Mouse (Mus musculus) lung, postnatal 0 days (tissue): ENCODE measurements at regions not wholly inside any gene's neighbourhood (a gene's known extent, or its start where the extent isn't known, plus 50 kb on each side); places are given as distances from the start of the nearest gene placed in this dataset.

Experiments used
- ATAC-seq: fragments of 200-750 bp; cut with Nextera tagmentation; 2 replicates; pipeline ENCODE4 v1.8.0; 2017; ENCODE audit warnings: moderate library complexity
- DNase-seq: peaks from one replicate; pipeline ENCODE4 v3.0.0-alpha.2; 2016; ENCODE audit warnings: low spot score
- H3K27ac ChIP-seq: fragments of 300-500 bp; sonication (generic); 2 replicates; pipeline ENCODE4 v1.5.1; 2014; ENCODE audit warnings: antibody characterized with exemption, mild to moderate bottlenecking, low read length, mixed read lengths
- H3K27me3 ChIP-seq: fragments of 300-500 bp; sonication (generic); replicated peaks from 2 replicates; pipeline ENCODE4 v1.6.1; 2014; ENCODE audit warnings: low read length, mixed read lengths; ENCODE audit not compliant: insufficient read depth
- H3K36me3 ChIP-seq: fragments of 300-500 bp; sonication (generic); 2 replicates; pipeline ENCODE4 v1.6.1; 2014; ENCODE audit warnings: low read length, mixed read lengths; ENCODE audit not compliant: insufficient read depth
- H3K4me1 ChIP-seq: fragments of 300-500 bp; sonication (generic); 2 replicates; pipeline ENCODE4 v1.6.1; 2014; ENCODE audit warnings: antibody characterized with exemption, low read depth, low read length, mixed read lengths; ENCODE audit not compliant: insufficient read depth
- H3K4me2 ChIP-seq: fragments of 300-500 bp; sonication (generic); replicated peaks from 2 replicates; pipeline ENCODE4 v1.6.1; 2014; ENCODE audit warnings: low read depth, mild to moderate bottlenecking, low read length, moderate library complexity, mixed read lengths
- H3K4me3 ChIP-seq: fragments of 300-500 bp; sonication (generic); 2 replicates; pipeline ENCODE4 v1.5.1; 2014; ENCODE audit warnings: low read depth, low read length
- H3K9ac ChIP-seq: fragments of 300-500 bp; sonication (generic); replicated peaks from 2 replicates; pipeline ENCODE4 v1.6.1; 2014; ENCODE audit warnings: low read depth, mild to moderate bottlenecking
- H3K9me3 ChIP-seq: fragments of 300-500 bp; sonication (generic); 2 replicates; pipeline ENCODE4 v1.6.1; 2016; ENCODE audit warnings: low read length, mixed read lengths
- CTCF ChIP-seq: IDR thresholded peaks from 2 replicates; pipeline ENCODE4 v1.5.1; 2016; ENCODE audit warnings: antibody characterized with exemption, mild to moderate bottlenecking
- EP300 ChIP-seq: IDR thresholded peaks from 2 replicates; pipeline ENCODE4 v1.6.1; 2016; ENCODE audit warnings: antibody characterized with exemption, mild to moderate bottlenecking, control low read depth
- WGBS: fragments of 180-500 bp; shearing (Covaris S2); extraction: QIAGEN DNeasy Blood & Tissue Kit; methylation state at CpG from one replicate; pipeline ENCODE4 v1.1.7; 2014; 5-methylcytosine and 5-hydroxymethylcytosine counted together

DNA sequence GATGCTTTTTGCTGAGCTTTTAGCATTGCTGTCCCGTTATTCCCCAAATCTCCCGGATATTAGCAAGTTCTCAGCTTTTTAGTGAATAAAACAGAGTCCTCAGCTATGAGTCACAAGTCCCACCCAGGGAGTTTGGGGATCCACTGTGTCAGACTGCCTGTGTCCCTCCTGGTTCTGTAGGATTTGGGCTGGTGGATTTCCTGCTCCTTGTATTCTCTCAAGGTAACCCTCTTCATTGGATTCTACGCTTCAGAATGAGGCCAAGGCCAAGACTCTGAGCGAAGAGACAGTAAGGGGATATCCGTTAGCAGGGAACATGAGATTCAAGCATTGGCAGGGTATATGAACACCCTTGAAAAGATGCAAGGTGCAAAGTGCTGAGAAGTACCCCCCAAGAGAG, 90.9 kb upstream of the Myocd start:
- Histone ChIP-seq H3K36me3 (no peaks in the 10 kb centered on the region), H3K9ac (no peak overlapping the region), H3K4me1 (no peaks in the 10 kb centered on the region), H3K4me2 (no peak overlapping the region), H3K27me3 (no peaks in the 10 kb centered on the region), H3K4me3 (no peak overlapping the region), H3K27ac (no peak overlapping the region), H3K9me3 (no peaks in the 10 kb centered on the region)
- no peak for ATAC-seq
- TF ChIP-seq CTCF (no peak), EP300 (no peak)
- DNase-seq = no peak
- 82% methylated on average over 5 of the region's 5 CpGs for WGBS

DNA sequence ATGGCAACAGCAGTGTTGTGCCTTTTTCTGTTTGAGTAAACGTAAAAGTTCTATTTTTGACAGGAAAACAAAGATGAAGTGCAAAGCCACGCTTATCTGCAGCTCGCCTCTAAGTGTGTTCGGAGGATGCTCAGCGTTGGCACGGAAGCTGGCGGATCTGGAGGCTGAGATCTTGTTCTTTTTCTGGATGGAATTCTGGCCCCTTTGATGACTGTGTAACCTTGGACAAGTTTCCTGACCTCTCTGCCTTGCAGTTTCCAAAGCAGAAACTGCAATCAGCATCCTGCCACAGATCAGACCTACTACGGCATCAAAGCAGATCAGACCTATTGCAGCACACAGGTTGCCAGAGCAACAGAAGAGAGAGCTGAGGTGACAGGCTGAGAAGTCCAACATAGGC, 89.1 kb upstream of the Myocd start:
- H3K4me1 ChIP-seq = no peaks in the 10 kb centered on the region
- H3K4me2 ChIP-seq = no peak overlapping the region
- H3K9me3 ChIP-seq = no peaks in the 10 kb centered on the region
- H3K27me3 ChIP-seq = no peaks in the 10 kb centered on the region
- H3K9ac ChIP-seq = no peak overlapping the region
- ATAC-seq (no peak), DNase-seq (no peak)
- no peak overlapping the region for H3K4me3 ChIP-seq
- no peaks in the 10 kb centered on the region for H3K36me3 ChIP-seq
- TF ChIP-seq EP300 (no peak), CTCF (no peak)
- 59% methylated on average over 8 of the region's 8 CpGs for WGBS
- H3K27ac ChIP-seq = no peak overlapping the region

DNA sequence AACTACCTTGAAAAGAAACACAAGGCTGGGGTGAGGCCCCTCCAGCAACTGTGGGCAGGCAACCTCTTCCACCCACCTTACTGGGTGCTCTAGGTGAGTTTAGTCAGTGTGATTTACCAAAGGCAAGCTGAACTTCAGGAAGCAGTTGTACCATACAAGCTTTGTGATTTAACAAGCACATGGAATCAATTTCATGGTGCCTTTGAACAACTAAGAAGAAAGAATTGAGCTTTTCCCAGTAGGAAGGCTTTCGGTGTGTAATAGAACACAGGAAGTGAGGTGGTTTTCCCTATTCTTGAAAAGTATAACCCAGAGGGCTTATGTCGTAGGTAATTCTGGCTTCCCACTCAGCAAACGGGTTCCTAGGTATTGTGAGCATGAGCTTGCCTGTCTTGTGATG, 82.7 kb upstream of the Myocd start:
- Histone ChIP-seq H3K4me3 (no peak overlapping the region), H3K27ac (no peak overlapping the region), H3K9me3 (no peaks in the 10 kb centered on the region), H3K36me3 (no peaks in the 10 kb centered on the region), H3K27me3 (no peaks in the 10 kb centered on the region), H3K9ac (no peak overlapping the region), H3K4me2 (no peak overlapping the region), H3K4me1 (no peaks in the 10 kb centered on the region)
- no peak for DNase-seq
- 73% methylated on average over 3 of the region's 3 CpGs for WGBS
- TF ChIP-seq CTCF (no peak), EP300 (no peak)
- ATAC-seq = no peak

DNA sequence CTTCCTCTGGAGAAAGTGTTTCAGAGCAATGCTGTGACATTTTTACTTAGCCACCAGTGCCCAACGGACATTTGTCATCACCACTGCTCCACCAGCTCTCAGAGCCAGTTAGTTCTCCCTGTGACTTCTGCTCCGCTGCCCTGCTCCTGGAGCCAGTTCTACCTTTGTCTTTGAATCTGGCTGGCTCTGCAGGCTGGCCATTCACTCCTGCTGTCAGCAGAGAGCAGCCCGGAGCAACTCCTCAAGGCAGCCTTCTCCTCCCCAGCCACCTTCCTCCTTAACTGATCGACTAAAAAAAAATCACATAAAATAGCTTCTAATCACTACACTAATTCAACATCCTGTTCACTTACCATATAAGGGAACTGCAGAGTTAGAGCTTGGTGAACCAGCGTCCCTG, 79.2 kb upstream of the Myocd start:
- no peak overlapping the region for H3K4me3 ChIP-seq
- WGBS = 42% methylated on average over 5 of the region's 5 CpGs
- ATAC-seq = no peak

DNA sequence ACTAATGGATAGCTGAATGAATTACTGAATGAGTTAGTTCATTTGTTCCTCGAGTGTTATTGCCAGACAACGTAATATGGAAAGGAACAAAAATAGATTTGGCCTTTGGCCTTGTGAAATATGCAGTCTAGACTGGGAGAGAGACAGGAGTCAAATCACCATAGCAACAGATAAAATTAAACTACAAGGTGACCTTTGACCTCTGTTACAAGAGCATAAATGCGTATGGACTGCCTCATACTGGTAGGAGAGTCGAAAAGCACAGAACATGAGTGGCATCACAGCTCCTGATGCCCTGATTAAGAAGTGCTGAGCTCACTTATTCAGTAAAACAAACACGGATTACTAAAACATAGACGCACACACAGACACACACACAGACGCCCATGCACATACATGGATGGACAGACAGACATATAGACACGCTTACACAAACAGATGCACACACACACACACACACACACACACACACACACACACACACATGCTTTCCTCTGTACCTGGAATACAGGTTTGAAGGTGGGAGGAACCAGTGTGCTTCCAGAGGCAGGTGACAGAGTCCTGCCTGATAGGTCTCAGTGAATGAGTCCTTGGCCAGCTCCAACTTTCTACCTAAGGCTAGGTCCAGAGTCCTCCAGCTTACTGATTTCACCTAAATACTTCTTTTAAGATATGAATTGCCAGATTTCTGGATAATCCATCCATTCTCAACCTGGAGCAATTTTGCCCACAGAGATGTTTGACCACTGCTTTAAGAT, 72.1 kb upstream of the Myocd start:
- no peak overlapping the region for H3K4me2 ChIP-seq
- no peak overlapping the region for H3K27ac ChIP-seq
- ATAC-seq (0 out of 2 replicates have a peak, but pooled peaks have one; percentile 37), DNase-seq (peak; percentile 73)
- H3K9me3 ChIP-seq = no peaks in the 10 kb centered on the region
- no peaks in the 10 kb centered on the region for H3K4me1 ChIP-seq
- no peaks in the 10 kb centered on the region for H3K36me3 ChIP-seq
- no peaks in the 10 kb centered on the region for H3K27me3 ChIP-seq
- H3K9ac ChIP-seq = no peak overlapping the region
- 60% methylated on average over 8 of the region's 8 CpGs for WGBS
- no peak overlapping the region for H3K4me3 ChIP-seq
- TF ChIP-seq EP300 = no peak
- TF ChIP-seq CTCF = peak; percentile 37

More for the DNA sequence above, 79.2 kb upstream of the Myocd start:
- Histone ChIP-seq H3K4me2 (no peak overlapping the region), H3K9me3 (no peaks in the 10 kb centered on the region), H3K36me3 (no peaks in the 10 kb centered on the region), H3K4me1 (no peaks in the 10 kb centered on the region), H3K27me3 (no peaks in the 10 kb centered on the region), H3K9ac (no peak overlapping the region), H3K27ac (no peak overlapping the region)
- no peak for DNase-seq
- TF ChIP-seq EP300 (no peak), CTCF (peak; percentile 33)

DNA sequence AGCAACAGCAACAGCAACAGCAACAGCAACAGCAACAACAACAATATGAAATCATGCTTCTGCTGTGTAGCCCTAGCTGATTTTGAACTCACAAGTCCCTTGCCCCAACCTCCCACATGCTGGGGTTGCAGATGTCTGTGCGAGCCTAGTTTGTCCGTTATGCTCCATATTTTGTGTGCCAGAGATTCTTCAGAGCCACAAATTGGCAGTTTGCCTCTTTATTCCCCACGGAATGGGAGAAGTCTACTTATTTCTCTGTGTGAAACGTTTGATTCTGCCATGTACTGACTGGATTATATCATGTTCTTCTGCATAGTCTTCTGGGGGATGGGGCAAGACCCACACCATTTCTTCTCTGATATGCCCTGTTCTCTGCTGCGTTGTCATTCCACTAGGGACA, 64.5 kb upstream of the Myocd start:
- H3K36me3 ChIP-seq = no peaks in the 10 kb centered on the region
- DNase-seq = no peak
- no peak overlapping the region for H3K27ac ChIP-seq
- whole genome bisulfite sequencing = 52% methylated on average over 5 of the region's 5 CpGs
- no peak for ATAC-seq
- no peak overlapping the region for H3K4me2 ChIP-seq
- H3K4me3 ChIP-seq = no peak overlapping the region
- no peak overlapping the region for H3K9ac ChIP-seq
- no peaks in the 10 kb centered on the region for H3K27me3 ChIP-seq
- H3K9me3 ChIP-seq = no peaks in the 10 kb centered on the region
- no peaks in the 10 kb centered on the region for H3K4me1 ChIP-seq
- TF ChIP-seq EP300 = no peak

DNA sequence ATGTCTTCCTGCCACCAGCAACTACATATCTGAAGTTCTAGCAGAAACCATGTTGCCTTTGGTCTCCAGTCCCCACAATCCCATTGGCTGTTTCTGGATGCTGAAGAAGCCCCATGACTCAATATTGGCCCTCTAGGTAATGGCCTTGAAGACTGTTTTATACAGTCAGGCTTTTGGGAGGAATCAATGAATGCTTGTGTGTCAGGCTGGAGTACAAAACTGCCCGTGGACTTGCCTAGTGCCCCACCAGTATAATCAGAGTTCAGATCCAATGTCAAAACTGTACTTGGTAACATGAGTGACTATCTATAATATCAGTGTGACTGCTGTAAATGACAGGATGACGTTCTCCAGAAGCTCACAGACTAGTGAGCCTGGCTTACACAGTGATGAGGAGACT, 63.3 kb upstream of the Myocd start:
- DNase-seq (no peak), ATAC-seq (no peak)
- no peaks in the 10 kb centered on the region for H3K27me3 ChIP-seq
- TF ChIP-seq CTCF (no peak), EP300 (no peak)
- no peak overlapping the region for H3K4me2 ChIP-seq
- H3K9ac ChIP-seq = no peak overlapping the region
- WGBS = 80% methylated on average over 2 of the region's 2 CpGs
- no peak overlapping the region for H3K27ac ChIP-seq
- no peaks in the 10 kb centered on the region for H3K9me3 ChIP-seq
- H3K36me3 ChIP-seq = no peaks in the 10 kb centered on the region
- no peaks in the 10 kb centered on the region for H3K4me1 ChIP-seq
- no peak overlapping the region for H3K4me3 ChIP-seq
